Mouse (Mus musculus) intestine, postnatal 0 days (tissue): ENCODE results near the gene Olfr1134. TPM values are rescaled to one million over a fixed set of nuclear protein-coding genes. Genes with fewer than 3 reads are reported as not detected.
"Not testable (repeated sequence)": the region's sequence is repeated elsewhere in the genome, so short reads cannot be mapped to it uniquely, and the experiment has no call there.

Source experiments
- ATAC-seq: fragments of 200-750 bp; cut with Nextera tagmentation; 2 replicates; pipeline ENCODE4 v1.8.0; 2017; ENCODE audit warnings: mild to moderate bottlenecking, moderate TSS enrichment, moderate library complexity
- H3K27ac ChIP-seq: fragments of 300-500 bp; sonication (generic); 2 replicates; pipeline ENCODE4 v1.5.1; 2014; ENCODE audit warnings: mild to moderate bottlenecking, low read depth, low read length, moderate library complexity
- H3K27me3 ChIP-seq: fragments of 300-500 bp; sonication (generic); replicated peaks from 2 replicates; pipeline ENCODE4 v1.6.1; 2014; ENCODE audit warnings: low read length, mixed read lengths; ENCODE audit not compliant: control insufficient read depth, insufficient read depth
- H3K36me3 ChIP-seq: fragments of 300-500 bp; sonication (generic); 2 replicates; pipeline ENCODE4 v1.6.1; 2014; ENCODE audit warnings: mild to moderate bottlenecking, moderate library complexity; ENCODE audit not compliant: control insufficient read depth, insufficient read depth
- H3K4me1 ChIP-seq: fragments of 300-500 bp; sonication (generic); replicated peaks from 2 replicates; pipeline ENCODE4 v1.6.1; 2014; ENCODE audit warnings: antibody characterized with exemption, low read length, mixed read lengths; ENCODE audit not compliant: control insufficient read depth, insufficient read depth
- H3K4me2 ChIP-seq: fragments of 300-500 bp; sonication (generic); replicated peaks from 2 replicates; pipeline ENCODE4 v1.6.1; 2014; ENCODE audit warnings: low read depth, mild to moderate bottlenecking, moderate library complexity
- H3K4me3 ChIP-seq: fragments of 300-500 bp; sonication (generic); 2 replicates; pipeline ENCODE4 v1.5.1; 2014; ENCODE audit warnings: low read depth, low read length
- H3K9ac ChIP-seq: fragments of 300-500 bp; sonication (generic); 2 replicates; pipeline ENCODE4 v1.6.1; 2014; ENCODE audit warnings: mild to moderate bottlenecking, low read depth, low read length
- H3K9me3 ChIP-seq: fragments of 300-500 bp; sonication (generic); 2 replicates; pipeline ENCODE4 v1.6.1; 2016; ENCODE audit warnings: mixed run types; ENCODE audit not compliant: control insufficient read depth
- CTCF ChIP-seq: sonication (generic); IDR thresholded peaks from 2 replicates; pipeline ENCODE4 v1.5.1; 2016; ENCODE audit warnings: low read depth, mild to moderate bottlenecking, control low read depth, antibody characterized with exemption, moderate library complexity
- WGBS: fragments of 180-500 bp; shearing (Covaris S2); extraction: QIAGEN DNeasy Blood & Tissue Kit; methylation state at CpG from one replicate; pipeline ENCODE4 v1.1.7; 2014; 5-methylcytosine and 5-hydroxymethylcytosine counted together
- polyA plus RNA-seq: library from polyadenylated mRNA; unstranded; fragments of >200 nt; fragmentation: Nextera tagmentation; extraction: Ambion mirVana; gene quantifications from 2 replicates; pipeline ENCODE4 v1.2.1, GENCODE M21; 2015

Gene Olfr1134
- not detected in 2 replicates for polyA plus RNA-seq

DNA sequence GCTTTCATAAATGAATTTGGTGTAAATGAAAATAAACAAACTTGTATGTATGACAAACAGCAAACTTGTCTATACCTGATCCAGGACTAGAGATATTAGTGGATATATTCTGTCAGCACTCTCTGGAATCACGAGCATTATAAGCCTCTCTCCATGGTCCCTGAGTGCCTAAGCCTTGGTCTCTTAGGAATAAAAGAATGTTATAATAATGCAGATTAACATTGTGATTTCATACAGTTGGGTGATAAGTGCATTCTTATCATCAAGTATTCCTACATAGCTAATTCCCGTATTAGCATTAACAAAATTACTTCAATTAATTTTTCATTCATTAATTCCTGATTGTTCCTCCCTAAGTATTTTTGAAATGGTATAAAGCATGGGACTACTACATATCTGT lies at the start of gene Olfr1134:
TSS of gene Olfr1134 (minus strand) at position 101 of the 400 bp plus-strand sequence.
- H3K27me3 ChIP-seq, result no peaks in the 10 kb centered on the region
- no peak for ATAC-seq
- 78% methylated on average over 2 of the region's 2 CpGs for WGBS
- no peak within 1 kb of the TSS for H3K27ac ChIP-seq
- TF ChIP-seq CTCF, result no peak
- no peaks in the 10 kb centered on the region for H3K4me1 ChIP-seq
- H3K9ac ChIP-seq, result no peak within 1 kb of the TSS
- H3K4me3 ChIP-seq, result no peak within 1 kb of the TSS
- H3K9me3 ChIP-seq, result no peaks in the 10 kb centered on the region
- no peak within 1 kb of the TSS for H3K4me2 ChIP-seq
- no peaks in the 10 kb centered on the region for H3K36me3 ChIP-seq

DNA sequence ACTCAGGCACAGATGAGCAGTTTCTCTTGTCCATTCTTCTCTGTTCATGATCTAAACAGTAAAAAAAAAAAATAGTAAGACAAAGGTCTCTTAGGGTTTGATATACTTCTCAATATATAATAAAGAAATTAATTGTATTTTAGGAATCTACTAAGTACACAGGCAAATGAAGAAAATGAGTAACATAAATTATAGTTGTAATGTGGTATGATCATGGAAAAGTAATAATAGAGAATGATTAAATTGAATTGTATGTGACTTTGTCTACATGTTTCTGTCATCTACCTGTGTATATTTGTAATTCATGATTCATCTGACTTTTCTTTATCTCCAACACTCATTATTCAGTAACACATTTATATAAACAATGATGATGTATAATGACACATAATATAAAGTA lies 35.6 kb upstream of the Olfr1134 start, which contains the start of gene Olfr1136:
TSS of gene Olfr1136 (minus strand) at position 101 of the 400 bp plus-strand sequence.
- no peak within 1 kb of the TSS for H3K4me3 ChIP-seq
- no peak within 1 kb of the TSS for H3K27ac ChIP-seq
- H3K9me3 ChIP-seq, result no peaks in the 10 kb centered on the region
- no peak within 1 kb of the TSS for H3K9ac ChIP-seq
- no peak for TF ChIP-seq CTCF
- no peak within 1 kb of the TSS for H3K4me2 ChIP-seq
- ATAC-seq, result no peak
- H3K36me3 ChIP-seq, result no peaks in the 10 kb centered on the region
- no peaks in the 10 kb centered on the region for H3K27me3 ChIP-seq
- no peaks in the 10 kb centered on the region for H3K4me1 ChIP-seq

DNA sequence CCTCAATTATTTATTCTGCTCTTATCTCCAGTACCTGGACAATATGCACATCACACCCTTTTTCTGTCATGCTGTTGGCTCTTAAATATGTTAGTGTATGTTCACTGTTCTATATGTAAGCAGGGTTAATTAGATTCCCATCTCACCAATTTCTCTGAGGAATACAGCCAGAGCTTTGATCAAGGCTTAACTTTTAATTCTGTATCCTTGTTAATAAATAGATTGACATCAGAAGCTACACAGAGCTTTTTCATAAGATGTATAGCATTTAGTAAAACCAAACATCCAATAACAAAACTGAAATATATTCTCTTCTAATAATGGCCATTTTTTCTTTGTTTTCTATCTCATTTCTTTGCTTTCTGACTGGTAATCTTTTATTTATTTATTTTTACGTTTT lies 15.3 kb upstream of the Olfr1134 start, which contains the start of gene Olfr1135:
TSS of gene Olfr1135 (minus strand) at position 101 of the 400 bp plus-strand sequence.
- H3K27me3 ChIP-seq, result no peaks in the 10 kb centered on the region
- H3K9ac ChIP-seq, result no peak within 1 kb of the TSS
- TF ChIP-seq CTCF, result no peak
- no peaks in the 10 kb centered on the region for H3K9me3 ChIP-seq
- H3K36me3 ChIP-seq, result no peaks in the 10 kb centered on the region
- no peak within 1 kb of the TSS for H3K4me3 ChIP-seq
- 7% methylated on average over 1 of the region's 1 CpGs for WGBS
- no peaks in the 10 kb centered on the region for H3K4me1 ChIP-seq
- no peak within 1 kb of the TSS for H3K4me2 ChIP-seq
- ATAC-seq, result no peak
- H3K27ac ChIP-seq, result no peak within 1 kb of the TSS

DNA sequence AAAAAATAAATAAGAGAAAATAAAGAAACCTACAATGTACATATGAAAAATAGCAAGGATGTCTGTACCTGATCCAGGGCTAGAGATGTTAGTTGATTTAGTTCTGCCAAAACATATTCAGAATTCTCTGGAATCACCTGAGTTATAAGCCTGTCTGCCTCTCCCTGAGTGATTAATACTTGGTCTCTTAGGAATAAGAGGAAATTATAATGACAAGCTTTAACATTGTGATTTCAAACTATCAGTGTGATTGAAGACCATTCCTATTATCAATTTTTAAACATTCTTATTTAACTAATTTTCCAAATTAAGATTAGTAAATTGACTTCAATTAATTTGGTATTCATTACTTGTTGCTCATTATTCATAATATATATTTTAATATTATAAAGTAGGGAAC lies 11.0 kb downstream of the Olfr1134 start, which contains the start of gene Olfr1133:
TSS of gene Olfr1133 (minus strand) at position 101 of the 400 bp plus-strand sequence.
- no peak within 1 kb of the TSS for H3K27ac ChIP-seq
- no peaks in the 10 kb centered on the region for H3K9me3 ChIP-seq
- no peak for TF ChIP-seq CTCF
- ATAC-seq, result no peak
- H3K4me3 ChIP-seq, result no peak within 1 kb of the TSS
- H3K36me3 ChIP-seq, result no peaks in the 10 kb centered on the region
- no peak within 1 kb of the TSS for H3K9ac ChIP-seq
- H3K27me3 ChIP-seq, result no peaks in the 10 kb centered on the region
- no peak within 1 kb of the TSS for H3K4me2 ChIP-seq
- H3K4me1 ChIP-seq, result no peaks in the 10 kb centered on the region

DNA sequence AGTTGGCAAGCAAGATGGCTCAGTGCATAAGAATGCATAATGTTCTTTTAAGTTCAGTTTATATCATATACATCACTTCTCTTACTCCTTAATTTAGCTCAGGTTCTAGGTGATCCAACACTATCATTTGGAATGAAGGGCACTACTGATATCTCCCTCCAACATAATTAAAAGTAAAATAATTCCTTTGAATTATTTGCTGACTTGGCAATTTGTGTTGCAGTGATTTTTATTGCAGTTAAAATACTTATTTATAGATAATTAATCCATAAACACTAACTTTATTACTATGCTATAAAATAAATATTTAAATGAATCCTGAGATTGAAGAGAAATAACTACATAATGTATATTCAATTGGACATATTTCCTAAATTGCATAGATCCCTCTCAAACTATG lies 15.8 kb downstream of the Olfr1134 start:
- H3K9ac ChIP-seq, result no peak overlapping the region
- H3K4me2 ChIP-seq, result no peak overlapping the region
- no peaks in the 10 kb centered on the region for H3K36me3 ChIP-seq
- H3K27me3 ChIP-seq, result no peaks in the 10 kb centered on the region
- H3K4me3 ChIP-seq, result no peak overlapping the region
- H3K4me1 ChIP-seq, result no peaks in the 10 kb centered on the region
- no peak overlapping the region for H3K27ac ChIP-seq
- TF ChIP-seq CTCF, result no peak
- H3K9me3 ChIP-seq, result no peaks in the 10 kb centered on the region
- no peak for ATAC-seq

DNA sequence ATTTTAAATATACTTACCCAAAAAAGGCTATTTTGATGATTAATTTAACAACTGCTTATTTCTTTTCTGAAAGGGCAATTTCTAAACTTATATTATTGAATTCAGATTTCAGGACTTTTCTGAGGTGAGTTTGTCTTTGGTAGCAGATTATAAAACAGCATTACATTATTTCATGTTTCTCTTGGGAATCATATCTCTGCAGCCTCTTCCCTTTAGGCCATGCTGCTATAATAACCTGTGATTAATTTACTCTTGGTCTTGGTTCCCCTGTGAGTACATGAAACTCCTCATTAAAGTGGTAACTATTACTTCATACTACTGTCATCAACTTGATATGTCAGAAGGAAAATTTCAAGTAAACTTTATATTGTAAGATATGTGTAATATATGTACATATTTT lies 20.8 kb downstream of the Olfr1134 start, which contains the start of gene Olfr1132:
TSS of gene Olfr1132 (minus strand) at position 101 of the 400 bp plus-strand sequence.
- Histone ChIP-seq H3K4me1 (no peaks in the 10 kb centered on the region), H3K4me2 (no peak within 1 kb of the TSS), H3K4me3 (no peak within 1 kb of the TSS), H3K9me3 (no peaks in the 10 kb centered on the region), H3K27me3 (no peaks in the 10 kb centered on the region), H3K9ac (no peak within 1 kb of the TSS), H3K27ac (no peak within 1 kb of the TSS), H3K36me3 (no peaks in the 10 kb centered on the region)
- ATAC-seq, result no peak
- no peak for TF ChIP-seq CTCF

DNA sequence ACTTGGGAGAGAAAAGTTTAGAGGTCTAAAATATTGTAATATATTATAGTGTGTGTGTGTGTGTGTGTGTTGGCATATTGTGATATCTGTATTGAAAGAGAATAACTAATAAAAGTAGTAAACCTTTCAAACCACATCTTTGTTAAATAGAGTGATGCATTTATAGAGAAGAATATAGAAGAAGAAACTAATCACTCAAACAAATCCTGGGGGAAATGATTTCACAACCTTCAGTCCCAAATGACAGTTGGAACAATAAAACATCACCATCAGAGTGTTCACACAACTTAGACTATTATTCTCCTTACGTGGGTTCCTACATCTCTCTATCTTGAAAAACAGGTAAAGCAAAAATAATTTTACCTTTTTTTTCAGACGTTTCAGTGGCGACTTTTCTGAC lies 31.5 kb downstream of the Olfr1134 start, which contains the start of gene Olfr1131:
TSS of gene Olfr1131 (plus strand) at position 301 of the 400 bp plus-strand sequence.
- H3K4me1 ChIP-seq, result no peaks in the 10 kb centered on the region
- 61% methylated on average over 3 of the region's 3 CpGs for WGBS
- H3K4me2 ChIP-seq, result no peak within 1 kb of the TSS
- no peak within 1 kb of the TSS for H3K9ac ChIP-seq
- no peaks in the 10 kb centered on the region for H3K27me3 ChIP-seq
- no peak within 1 kb of the TSS for H3K4me3 ChIP-seq
- no peaks in the 10 kb centered on the region for H3K9me3 ChIP-seq
- H3K27ac ChIP-seq, result no peak within 1 kb of the TSS
- TF ChIP-seq CTCF, result no peak
- H3K36me3 ChIP-seq, result no peaks in the 10 kb centered on the region
- no peak for ATAC-seq

DNA sequence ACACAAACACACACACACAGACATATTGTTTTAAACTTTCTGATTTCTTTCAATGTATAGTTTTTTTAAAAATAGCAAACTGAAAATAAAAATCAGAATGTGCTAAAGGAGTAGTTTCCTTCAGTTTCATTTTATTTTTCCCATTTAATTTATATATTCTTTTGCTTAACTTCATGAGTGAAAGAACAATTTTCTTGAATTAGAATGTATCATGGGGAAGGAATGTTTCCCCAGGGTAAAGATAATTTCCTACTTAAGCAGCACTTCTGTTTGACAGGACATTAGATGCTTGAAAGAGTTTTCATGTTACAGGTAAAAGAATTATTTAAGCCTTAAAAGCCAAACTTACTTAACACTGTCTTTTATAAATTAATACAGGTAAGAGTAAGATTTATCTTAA lies 52.3 kb downstream of the Olfr1134 start, which contains the start of gene Olfr1130:
TSS of gene Olfr1130 (plus strand) at position 301 of the 400 bp plus-strand sequence.
- H3K27ac ChIP-seq, H3K9me3 ChIP-seq, H3K27me3 ChIP-seq, H3K4me2 ChIP-seq, ATAC-seq, H3K4me3 ChIP-seq, H3K9ac ChIP-seq, H3K4me1 ChIP-seq, H3K36me3 ChIP-seq: not testable (repeated sequence)
